Mouse (Mus musculus) MEL (cell line): Measurements from ENCODE around the gene Gpd2.

Source experiments
- CHD1 ChIP-seq: IDR thresholded peaks from 2 replicates; pipeline ENCODE4 v1.6.1; 2012; ENCODE audit warnings: low read depth, mild to moderate bottlenecking, inconsistent platforms, low read length, improper control_type of control experiment
- CTCF ChIP-seq, 3 experiments: IDR thresholded peaks in 2 of 3; conservative IDR thresholded peaks in 1 of 3; 2 replicates each; pipeline ENCODE4 v1.5.1; 2011 to 2012; ENCODE audit warnings: low read length in 3 of 3, low read depth in 2 of 3, mild to moderate bottlenecking in 2 of 3, improper control_type of control experiment in 1 of 3, inconsistent platforms in 1 of 3, mixed read lengths in 1 of 3, moderate library complexity in 1 of 3; ENCODE audit not compliant: control insufficient read depth in 1 of 3, insufficient read depth in 1 of 3, poor library complexity in 1 of 3, severe bottlenecking in 1 of 3
- ELF1 ChIP-seq: IDR thresholded peaks from 2 replicates; pipeline ENCODE4 v1.6.1; 2014; ENCODE audit warnings: low read depth, mild to moderate bottlenecking, inconsistent platforms, low read length, improper control_type of control experiment, moderate library complexity
- EP300 ChIP-seq, 2 experiments: IDR thresholded peaks; 2 replicates each; pipeline ENCODE4 v1.6.1; 2011; ENCODE audit warnings: improper control_type of control experiment in 2 of 2, low read length in 2 of 2, low read depth in 1 of 2, mild to moderate bottlenecking in 1 of 2
- POLR2A ChIP-seq, 2 experiments: IDR thresholded peaks; 2 replicates each; pipeline ENCODE4 v1.6.1; 2011 to 2012; ENCODE audit warnings: low read length in 2 of 2, mild to moderate bottlenecking in 2 of 2, control low read depth in 1 of 2, improper control_type of control experiment in 1 of 2, low read depth in 1 of 2, moderate library complexity in 1 of 2; ENCODE audit not compliant: control insufficient read depth in 1 of 2, insufficient read depth in 1 of 2, poor library complexity in 1 of 2
- POLR2AphosphoS2 ChIP-seq: IDR thresholded peaks from 2 replicates; pipeline ENCODE4 v1.6.1; 2011; ENCODE audit warnings: low read length, improper control_type of control experiment
- TBP ChIP-seq: IDR thresholded peaks from 2 replicates; pipeline ENCODE4 v1.8.0; 2011; ENCODE audit warnings: low read depth, low read length, improper control_type of control experiment
- TCF12 ChIP-seq: IDR thresholded peaks from 2 replicates; pipeline ENCODE4 v1.6.1; 2014; ENCODE audit warnings: low read depth, mild to moderate bottlenecking, inconsistent platforms, low read length, improper control_type of control experiment, moderate library complexity
- ZKSCAN1 ChIP-seq: IDR thresholded peaks from 2 replicates; pipeline ENCODE4 v1.6.1; 2012; ENCODE audit warnings: low read depth, mild to moderate bottlenecking, inconsistent platforms, low read length, improper control_type of control experiment, moderate library complexity

DNA sequence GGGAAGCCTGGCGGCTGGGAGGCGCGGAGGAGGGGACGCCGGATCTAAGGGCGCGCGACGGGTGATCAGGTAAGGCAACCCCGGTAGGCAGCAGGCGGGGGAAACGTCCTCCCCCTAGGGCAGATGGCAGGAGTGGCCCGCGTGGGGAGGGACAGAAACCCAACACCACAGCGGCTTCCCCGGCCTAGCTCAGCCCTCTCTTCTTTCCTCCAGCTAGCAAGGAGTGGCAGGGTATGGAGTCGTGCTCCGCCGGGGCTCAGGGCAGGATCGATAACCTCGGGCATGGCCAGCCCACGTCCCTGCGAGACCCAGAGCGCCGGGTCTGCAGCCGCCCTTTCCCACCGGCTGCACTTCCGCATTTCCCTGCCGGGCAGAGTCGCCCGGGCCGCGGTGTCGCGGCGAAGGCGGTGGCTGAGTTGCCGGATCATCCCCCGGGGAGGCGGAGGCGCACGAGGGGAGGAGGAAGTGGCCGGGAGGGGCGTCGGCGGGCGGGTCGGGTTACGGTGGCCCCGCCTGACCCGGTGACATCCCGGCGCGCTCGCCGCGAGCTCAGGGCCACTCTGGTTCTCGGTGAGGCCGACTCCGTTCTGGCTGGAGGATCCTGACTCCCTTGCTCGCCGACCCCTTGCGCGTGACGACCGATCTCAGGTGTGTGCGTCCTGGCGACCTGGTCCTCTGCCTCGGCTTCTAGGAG, 632 bp downstream of the Gpd2 start:
- TF ChIP-seq POLR2A (IDR thresholded peaks at IDR 0.05; ENCODE audit: control insufficient read depth in 1 of 2, insufficient read depth in 1 of 2, low read depth in 1 of 2, low read length in 2 of 2, poor library complexity in 1 of 2), result peak; percentile 76 to 85; a peak in 3 of 4 replicates
- TF ChIP-seq CTCF (IDR thresholded peaks at IDR 0.05 in 2 of 3, conservative IDR thresholded peaks at IDR 0.05 in 1 of 3; ENCODE audit: control insufficient read depth in 1 of 3, insufficient read depth in 1 of 3, low read depth in 2 of 3, low read length in 3 of 3, poor library complexity in 1 of 3, severe bottlenecking in 1 of 3), result no peak
- 0 out of 2 replicates have a peak, but pooled peaks have one; percentile 49 for TF ChIP-seq CHD1
- no peak for TF ChIP-seq EP300 (IDR thresholded peaks at IDR 0.05; ENCODE audit: low read depth in 1 of 2, low read length in 2 of 2)
- peak; percentile 3; the same call in 1 of the 2 replicates for TF ChIP-seq TBP
- peak; percentile 96 for TF ChIP-seq ELF1
- no peak for TF ChIP-seq ZKSCAN1
- TF ChIP-seq POLR2AphosphoS2, result peak; percentile 84
- TF ChIP-seq TCF12, result peak; percentile 72
